Mouse (Mus musculus): ENCODE measurements around the gene Zmynd8. TPM values are rescaled to one million over a fixed set of nuclear protein-coding genes. Genes with fewer than 3 reads are reported as not detected.
A peak's percentile ranks its signal among the peaks of the same experiment; 100 is the strongest.

Gene Zmynd8
- polyA plus RNA-seq, 1 experiment from 2014 or later = 68.7 TPM

GRCm38 (mm10) chr2:165742210-165742786 is 156.5 kb downstream of the Zmynd8 start:
- Histone ChIP-seq H3K4me2 (replicated peaks) (0 out of 2 replicates have a peak overlapping the region, but pooled peaks have one; percentile 0), H3K27ac (no peak overlapping the region), H3K36me3 (no peaks in the 10 kb centered on the region), H3K9ac (no peak overlapping the region), H3K4me1 (peaks cover 13% of the 10 kb centered on the region; the same call in 1 of the 2 replicates), H3K27me3 (replicated peaks) (0 out of 2 replicates have a peak, but pooled peaks cover 3% of the 10 kb centered on the region), H3K4me3 (no peak overlapping the region), H3K9me3 (no peaks in the 10 kb centered on the region)
- 27% methylated on average over 21 of the region's 21 CpGs for WGBS
- ATAC-seq (ENCODE audit: low FRiP score, low read depth) = no peak

GRCm38 (mm10) chr2:165741526-165742050 is 157.2 kb downstream of the Zmynd8 start:
- no peaks in the 10 kb centered on the region for H3K36me3 ChIP-seq
- no peaks in the 10 kb centered on the region for H3K9me3 ChIP-seq
- H3K27ac ChIP-seq = no peak overlapping the region
- ATAC-seq (ENCODE audit: low FRiP score, low read depth) = no peak
- 0 out of 2 replicates have a peak overlapping the region, but pooled peaks have one; percentile 0 for H3K4me2 ChIP-seq (replicated peaks)
- 16% methylated on average over 11 of the region's 11 CpGs for WGBS
- H3K9ac ChIP-seq = no peak overlapping the region
- H3K4me1 ChIP-seq = peaks cover 13% of the 10 kb centered on the region; the same call in 1 of the 2 replicates
- H3K4me3 ChIP-seq = no peak overlapping the region
- 0 out of 2 replicates have a peak, but pooled peaks cover 3% of the 10 kb centered on the region for H3K27me3 ChIP-seq (replicated peaks)

- H3K27ac ChIP-seq = no peak overlapping the region
- 18% methylated on average over 9 of the region's 9 CpGs for WGBS
- no peak for ATAC-seq (ENCODE audit: low FRiP score, low read depth)
Measured at GRCm38 (mm10) chr2:165740982-165741381, 157.8 kb downstream of the Zmynd8 start.

GRCm38 (mm10) chr2:165740381-165740780 is 158.4 kb downstream of the Zmynd8 start:
- Histone ChIP-seq H3K9ac (no peak overlapping the region), H3K27ac (no peak overlapping the region), H3K4me2 (replicated peaks) (no peak overlapping the region), H3K27me3 (replicated peaks) (0 out of 2 replicates have a peak, but pooled peaks cover 3% of the 10 kb centered on the region), H3K36me3 (no peaks in the 10 kb centered on the region), H3K4me3 (no peak overlapping the region), H3K4me1 (peaks cover 13% of the 10 kb centered on the region; the same call in 1 of the 2 replicates), H3K9me3 (no peaks in the 10 kb centered on the region)
- WGBS = 39% methylated on average over 5 of the region's 5 CpGs
- ATAC-seq (ENCODE audit: low FRiP score, low read depth) = no peak

More at GRCm38 (mm10) chr2:165740982-165741381, 157.8 kb downstream of the Zmynd8 start:
- Histone ChIP-seq H3K27me3 (replicated peaks) (0 out of 2 replicates have a peak, but pooled peaks cover 3% of the 10 kb centered on the region), H3K4me2 (replicated peaks) (no peak overlapping the region), H3K9ac (no peak overlapping the region), H3K36me3 (no peaks in the 10 kb centered on the region), H3K4me1 (peaks cover 13% of the 10 kb centered on the region; the same call in 1 of the 2 replicates), H3K9me3 (no peaks in the 10 kb centered on the region), H3K4me3 (no peak overlapping the region)

DNA sequence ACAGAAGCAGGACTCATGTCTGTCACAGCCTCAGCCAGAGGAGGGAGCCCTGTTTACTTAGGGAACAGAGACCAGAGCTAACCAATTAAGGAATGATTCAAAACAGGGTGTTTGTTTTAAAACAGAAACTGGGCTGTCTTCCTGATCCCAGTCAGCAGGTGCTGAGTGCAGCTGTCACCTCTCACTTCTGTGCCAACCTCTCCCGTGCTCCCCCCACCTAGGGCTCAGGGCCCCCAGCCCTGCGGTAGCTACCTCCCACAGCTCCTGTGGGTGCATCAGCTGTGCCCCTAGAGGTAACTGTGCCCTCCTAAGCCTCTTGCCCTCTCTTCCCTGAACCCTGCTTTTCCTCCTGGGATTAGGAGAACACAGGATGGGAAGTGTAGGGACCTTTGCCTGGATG is 162.5 kb downstream of the Zmynd8 start:
- Histone ChIP-seq H3K27me3 (replicated peaks) (no peaks in the 10 kb centered on the region), H3K36me3 (peaks cover 5% of the 10 kb centered on the region; the same call in 1 of the 2 replicates), H3K4me2 (replicated peaks) (no peak overlapping the region), H3K27ac (no peak overlapping the region), H3K4me3 (no peak overlapping the region), H3K9me3 (peaks cover 5% of the 10 kb centered on the region; the same call in 1 of the 2 replicates), H3K9ac (no peak overlapping the region), H3K4me1 (peaks cover 14% of the 10 kb centered on the region)
- 83% methylated on average over 2 of the region's 2 CpGs for WGBS
- no peak for ATAC-seq (ENCODE audit: low FRiP score, low read depth)

Small RNA genes within 50 kb of the gene (microRNA-seq; reads per million reads assigned to microRNA genes)
- gene Gm22692 = not detected

Other genes starting within 250 kb of the Zmynd8 start
- 14.4 and 15.4 TPM in 2 replicates for gene Ncoa3, start 93.6 kb upstream of the Zmynd8 start, polyA plus RNA-seq (2016; fragmentation: Nextera tagmentation; extraction: Ambion mirVana)